Mouse (Mus musculus) cerebellum, postnatal 25 days (tissue): Measurements from ENCODE around the gene Narf.

ENCODE experiments used
- DNase-seq, 2 experiments: peaks; one replicate each; pipeline ENCODE4 v3.0.0; 2021; ENCODE audit warnings: mixed read lengths in 2 of 2

The Narf gene

GRCm38 (mm10) chr11:121236564-121237344, at the start of gene Narf:
Gene Narf, plus strand, starts transcription at chr11:121237253.
- DNase-seq = peak; percentile 98 to 99

- DNase-seq = peak; percentile 61 to 77
Measured at GRCm38 (mm10) chr11:121189681-121190080, 47.4 kb upstream of the Narf start.

- no peak for DNase-seq
Measured at GRCm38 (mm10) chr11:121192742-121193141, 44.3 kb upstream of the Narf start.

DNA sequence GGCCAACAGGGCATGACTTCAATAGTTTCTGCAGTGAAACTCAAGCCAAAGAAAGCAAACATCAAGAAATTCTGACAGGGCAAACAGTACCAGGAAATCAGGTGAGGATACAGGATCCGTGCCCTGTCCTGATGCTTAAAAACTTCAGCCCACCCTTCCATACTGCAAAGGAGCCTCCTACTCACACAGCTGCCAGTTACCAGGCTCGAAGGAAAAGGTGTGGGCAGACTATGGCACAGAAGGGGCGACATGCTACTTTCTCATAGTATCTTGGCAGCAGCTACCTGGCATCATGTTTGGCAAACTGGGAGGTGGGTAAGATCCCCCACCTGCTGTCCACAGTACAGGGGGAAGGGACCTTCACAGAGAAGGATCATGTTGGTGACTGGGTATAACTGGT, 43.6 kb upstream of the Narf start:
- DNase-seq = no peak

- DNase-seq = no peak
Measured at GRCm38 (mm10) chr11:121198622-121199021, 38.4 kb upstream of the Narf start.

- DNase-seq = no peak
Measured at GRCm38 (mm10) chr11:121199851-121200250, 37.2 kb upstream of the Narf start.

DNA sequence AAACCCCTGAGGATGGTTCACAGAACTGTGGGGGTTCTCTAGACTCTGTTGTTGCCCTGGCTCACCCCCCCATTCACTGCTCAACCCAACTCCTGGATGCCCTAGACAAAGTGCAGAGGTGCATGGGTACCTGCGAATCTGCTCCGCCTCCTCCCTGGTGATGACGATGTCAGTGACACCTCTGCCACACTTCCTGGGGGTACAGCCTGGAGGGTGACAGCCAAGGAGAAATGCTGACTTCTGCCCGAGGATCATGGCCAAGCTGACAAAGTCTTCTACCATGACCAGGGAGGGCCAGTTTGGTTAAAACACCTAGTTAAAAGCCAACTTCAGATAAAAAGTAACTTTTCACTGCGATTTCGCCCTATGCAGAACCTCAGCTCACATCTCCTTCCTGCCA, 36.3 kb upstream of the Narf start:
- no peak for DNase-seq

DNA sequence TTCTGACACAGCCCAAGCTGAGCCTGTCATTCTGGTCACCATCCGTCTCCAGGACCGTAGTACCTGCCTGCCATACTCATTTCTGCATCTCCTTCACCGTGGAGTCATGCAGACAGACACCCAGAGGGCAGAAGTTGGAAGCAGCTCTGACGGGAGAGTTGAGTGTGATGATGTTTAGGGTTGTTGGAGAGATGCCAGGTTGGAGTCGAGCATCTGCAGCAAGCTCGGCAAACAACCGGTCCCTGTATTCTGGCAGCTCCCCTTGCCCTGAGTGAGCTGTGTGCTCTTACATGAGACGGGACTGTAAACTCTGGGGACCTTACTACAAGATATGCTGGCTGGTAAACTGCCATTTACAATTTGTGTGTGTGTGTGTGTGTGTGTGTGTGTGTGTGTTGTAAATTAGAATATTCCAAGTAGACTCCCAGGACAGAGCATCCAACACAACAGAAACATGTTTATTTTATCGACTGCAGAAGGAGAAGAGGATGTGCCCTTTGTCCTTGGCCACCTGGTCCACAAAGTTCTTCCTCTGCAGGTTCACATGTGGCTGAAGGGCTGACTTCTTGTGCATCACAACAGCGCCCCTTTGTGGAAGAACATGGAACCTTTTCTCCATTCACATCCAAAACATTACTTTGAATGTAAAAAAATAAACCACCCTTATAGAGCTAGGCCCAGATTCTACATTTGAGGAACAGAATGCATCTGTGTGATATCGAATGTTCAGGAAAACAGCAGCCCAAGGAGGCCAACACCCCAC, 35.4 kb upstream of the Narf start:
- DNase-seq = peak in 1 of 2 experiments; percentile 56

- DNase-seq = no peak
Measured at GRCm38 (mm10) chr11:121203859-121204160, 33.2 kb upstream of the Narf start.

DNA sequence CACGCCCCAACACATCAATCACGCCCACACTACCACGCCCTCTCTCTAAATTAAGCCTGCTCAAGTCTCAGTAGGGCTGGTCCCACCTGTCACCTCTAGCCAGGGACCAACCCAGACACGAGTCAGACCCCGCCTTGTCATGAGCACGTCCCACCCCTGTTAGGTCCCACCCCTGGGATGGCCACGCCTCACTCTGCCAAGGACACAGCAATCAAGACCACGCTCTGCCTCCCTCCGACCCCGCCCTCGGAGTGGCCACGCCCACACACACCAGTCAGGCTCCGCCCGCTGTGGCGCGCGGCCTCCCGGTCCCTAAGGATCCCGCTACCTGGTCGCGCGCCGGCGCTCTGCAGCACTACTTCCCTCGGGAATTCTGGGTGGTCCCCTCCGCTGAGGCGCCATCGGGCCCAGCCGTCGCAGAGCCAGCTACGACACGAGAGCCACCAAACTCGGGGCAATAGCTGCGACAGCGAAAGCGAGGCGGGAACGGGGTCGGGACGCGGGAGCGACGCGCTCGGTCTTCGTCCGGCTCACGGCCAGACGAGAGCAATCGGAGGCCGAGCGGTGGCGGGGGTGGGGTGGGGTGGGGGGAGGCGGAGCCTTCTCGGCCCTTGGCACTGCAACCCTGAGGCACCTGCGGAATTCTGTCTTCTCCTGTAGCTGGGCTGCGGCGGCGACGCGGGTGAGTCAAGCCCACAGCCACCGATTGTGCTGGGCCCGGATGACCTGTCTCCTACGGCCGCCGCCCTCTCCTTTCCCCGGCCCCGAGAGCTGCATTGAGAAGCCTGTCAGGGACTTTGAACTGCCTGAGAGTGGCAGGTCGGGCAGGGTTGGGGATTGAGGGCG, 32.7 kb upstream of the Narf start, which contains the start of the genes Hexdc and Ogfod3:
Hexdc (plus strand) TSS at position 273 of the 846 bp plus-strand sequence.
Ogfod3 (minus strand) TSS at position 551 of the 846 bp plus-strand sequence.
- peak; percentile 96 to 98 for DNase-seq

DNA sequence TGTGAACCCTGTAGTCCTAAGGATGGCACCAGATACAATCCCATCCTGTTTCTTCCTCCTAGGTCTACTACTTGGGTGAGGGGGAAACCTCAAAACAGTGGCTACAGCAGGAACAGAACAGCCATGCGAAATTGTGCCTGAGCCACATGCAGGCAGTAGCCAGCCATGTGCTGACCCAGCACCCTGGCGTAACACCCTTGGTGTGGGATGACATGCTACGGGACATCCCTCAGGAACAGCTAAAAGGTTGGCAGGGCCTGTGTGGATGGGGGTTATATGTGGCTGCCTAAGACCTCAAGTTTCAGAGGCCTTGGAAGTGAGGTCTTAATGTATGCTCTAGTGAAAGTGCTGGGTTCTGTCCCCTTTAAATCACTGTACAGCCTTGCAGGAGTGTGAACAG, 20.2 kb upstream of the Narf start:
- no peak for DNase-seq

DNA sequence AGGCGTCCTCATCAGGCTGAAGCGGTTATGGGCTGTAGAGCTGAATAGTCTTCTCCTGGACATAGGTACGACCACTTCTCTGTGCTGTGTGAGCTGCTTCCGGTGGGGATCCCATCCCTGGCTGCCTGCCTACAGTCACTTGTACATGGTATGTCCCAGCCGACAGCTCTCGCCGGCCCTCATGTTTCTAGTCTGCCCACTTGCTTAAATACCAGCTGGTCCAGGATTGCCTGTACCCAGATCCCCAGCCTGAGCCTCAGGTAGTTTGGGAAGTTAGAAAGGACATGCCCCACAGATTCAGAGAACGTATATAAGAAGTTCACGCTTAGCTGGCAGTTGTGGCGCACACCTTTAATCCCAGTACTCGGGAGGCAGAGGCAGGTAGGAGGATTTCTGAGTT, 17.3 kb upstream of the Narf start:
- no peak for DNase-seq

DNA sequence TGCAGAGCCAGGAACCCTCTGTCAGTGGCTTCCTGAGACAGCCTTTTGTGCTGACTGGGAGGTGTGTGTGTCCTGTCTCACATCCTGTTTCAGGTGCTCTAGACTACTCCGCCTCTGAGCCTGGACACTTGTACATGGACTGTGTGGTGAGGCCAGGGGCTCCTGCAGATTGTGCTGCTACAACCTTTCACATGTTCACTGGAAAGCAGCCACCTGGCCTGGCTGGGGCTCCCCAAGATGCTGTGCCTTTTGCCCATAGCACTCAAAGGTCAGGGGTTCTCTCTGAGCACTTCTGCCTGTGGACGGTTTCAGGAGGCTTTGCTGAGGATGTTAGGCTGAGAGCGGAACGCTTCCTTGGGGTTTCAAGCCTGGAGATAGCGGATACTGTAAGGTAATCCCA, 16.3 kb upstream of the Narf start:
- peak; percentile 41 to 43 for DNase-seq

GRCm38 (mm10) chr11:121221321-121222010, 15.6 kb upstream of the Narf start:
- peak; percentile 75 to 83 for DNase-seq

DNA sequence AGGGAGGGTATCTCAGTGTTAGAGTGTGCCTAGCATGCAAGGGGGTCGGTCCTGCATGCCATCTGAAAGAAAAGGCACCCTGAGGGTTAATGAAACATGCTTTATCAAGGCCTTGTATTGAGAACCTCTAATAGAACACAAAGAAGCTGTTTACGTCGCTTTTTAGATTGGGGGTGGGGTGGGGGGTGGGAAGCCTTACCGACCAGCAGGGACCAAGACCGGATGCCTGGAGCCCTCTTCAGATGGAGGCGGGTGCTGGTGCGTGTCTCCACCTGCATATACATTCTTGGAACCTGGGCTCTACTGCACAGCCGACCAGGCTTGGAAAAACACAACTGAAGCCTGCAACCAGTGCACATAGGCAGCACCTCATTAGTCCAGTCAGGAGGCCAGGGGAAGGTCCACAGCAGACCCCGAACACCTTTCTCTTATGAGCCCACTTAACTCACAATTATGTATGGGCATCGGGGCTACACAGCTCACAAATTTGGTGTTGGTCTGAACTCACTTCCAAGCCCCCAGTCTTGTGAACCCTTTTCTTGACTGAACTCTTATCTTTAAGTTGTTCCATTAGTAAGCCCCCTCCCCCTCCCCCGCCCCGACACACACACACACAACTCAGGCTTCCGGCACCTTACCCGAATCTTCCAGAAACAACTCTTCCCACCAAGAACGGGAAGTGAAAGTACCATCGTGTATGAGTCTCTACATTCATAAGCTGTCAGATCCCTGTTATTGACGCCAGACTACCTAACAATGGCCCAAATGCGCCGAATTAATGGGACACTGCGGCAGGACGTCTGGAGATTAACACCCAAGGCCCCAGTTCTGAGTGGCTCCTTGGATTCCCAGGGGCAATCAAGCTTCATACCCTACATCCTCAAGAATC, 8.7 kb upstream of the Narf start:
- DNase-seq = peak in 1 of 2 experiments; percentile 31

DNA sequence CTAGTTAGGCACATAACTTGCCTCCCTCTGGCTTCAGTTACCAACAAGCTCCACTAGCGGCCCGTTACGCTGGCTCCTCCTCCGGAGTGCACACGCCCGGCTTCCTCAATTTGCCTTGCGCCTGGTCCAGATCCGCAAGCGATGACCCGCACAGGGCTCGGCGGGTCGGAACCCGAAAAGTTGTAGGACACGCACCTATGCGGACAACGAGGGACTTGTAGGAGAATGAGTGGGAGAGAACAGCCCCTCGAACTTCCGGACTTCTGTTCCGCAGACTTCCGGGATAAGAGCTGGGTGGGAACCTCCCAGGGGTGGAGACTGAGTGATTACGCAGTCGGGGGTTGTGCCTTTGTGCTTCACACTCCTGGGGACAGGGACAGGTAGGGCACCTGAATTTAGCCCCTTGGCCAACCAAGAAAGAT, 8.0 kb upstream of the Narf start, which contains the start of gene Cybc1:
Cybc1 (minus strand) TSS at position 305 of the 422 bp plus-strand sequence.
- peak; percentile 77 to 81 for DNase-seq

DNA sequence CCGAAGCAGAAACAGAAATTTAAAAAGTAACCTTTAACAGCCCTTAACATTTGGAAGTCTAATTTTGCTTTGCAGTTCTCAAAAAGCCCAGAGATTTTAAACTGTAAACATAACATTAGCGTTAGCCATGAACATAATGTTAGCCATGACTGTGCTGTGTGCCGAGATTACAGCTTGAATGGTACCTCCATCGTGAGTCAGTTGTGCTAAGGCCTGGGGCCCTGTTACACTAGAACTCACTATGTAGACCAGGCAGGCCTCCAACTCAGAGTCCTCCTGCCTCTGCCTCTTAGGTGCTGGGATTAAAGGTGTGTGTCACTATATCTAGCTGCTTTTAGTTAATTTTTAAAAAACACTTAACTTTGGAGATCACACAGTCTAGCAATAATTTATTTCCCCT, 5.9 kb upstream of the Narf start:
- no peak for DNase-seq

- no peak for DNase-seq
Measured at GRCm38 (mm10) chr11:121231628-121232291, 5.3 kb upstream of the Narf start.

- DNase-seq = no peak
Measured at GRCm38 (mm10) chr11:121232706-121233105, 4.3 kb upstream of the Narf start.

GRCm38 (mm10) chr11:121235475-121236238, 1.4 kb upstream of the Narf start:
- peak; percentile 35 to 65 for DNase-seq
